Mouse (Mus musculus): ENCODE results near the gene Ank3. TPM values are rescaled to one million over a fixed set of nuclear protein-coding genes. Genes with fewer than 3 reads are reported as not detected.

The Ank3 gene
- total and polyA plus RNA-seq, 3 experiments = 3.2 to 6.7 TPM; not detected in 1

DNA sequence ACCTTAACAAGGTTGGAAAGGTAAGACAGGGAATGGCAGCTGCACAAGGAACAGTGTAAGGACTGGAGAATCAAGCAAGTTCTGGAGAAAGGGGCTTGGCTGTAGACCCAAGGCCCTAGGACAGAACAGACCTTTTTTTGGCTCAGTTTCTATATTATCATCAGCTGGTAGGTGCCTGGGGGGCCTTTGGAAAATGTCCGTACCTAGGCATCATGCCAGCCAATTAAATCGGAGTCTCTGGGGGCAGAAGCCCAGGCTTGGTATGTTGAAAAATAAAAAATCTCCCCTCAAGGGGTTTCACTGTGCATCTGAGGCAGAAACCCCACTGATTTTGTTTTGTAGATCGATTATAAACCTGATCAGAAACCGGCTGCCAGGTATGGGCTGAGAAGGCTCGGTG lies 236.3 kb downstream of the Ank3 start:
- no peaks in the 10 kb centered on the region for H3K79me2 ChIP-seq (ENCODE audit: control insufficient read depth, insufficient read depth, low read length, poor library complexity)
- H3K4me3 ChIP-seq (ENCODE audit: control insufficient read depth in 1 of 2, insufficient read depth in 1 of 2, low read depth in 2 of 2, low read length in 2 of 2) = no peak overlapping the region
- H3K4me1 ChIP-seq (ENCODE audit: control insufficient read depth in 1 of 2, insufficient read depth in 2 of 2, low read length in 2 of 2) = no peaks in the 10 kb centered on the region
- no peak overlapping the region for H3K9ac ChIP-seq (ENCODE audit: control insufficient read depth, low read depth, low read length, poor library complexity, severe bottlenecking)
- no peaks in the 10 kb centered on the region for H3K9me3 ChIP-seq (replicated peaks; ENCODE audit: insufficient read depth, low read length)
- no peaks in the 10 kb centered on the region for H3K36me3 ChIP-seq (ENCODE audit: control insufficient read depth in 1 of 2, insufficient read depth in 2 of 2, low read length in 2 of 2)
- H3K27me3 ChIP-seq (ENCODE audit: control insufficient read depth in 1 of 2, insufficient read depth in 2 of 2, low read length in 2 of 2) = no peaks in the 10 kb centered on the region
- no peak for DNase-seq (ENCODE audit: low read depth, low spot score)
- no peak overlapping the region for H3K27ac ChIP-seq (ENCODE audit: control insufficient read depth, low read depth, low read length)
- TF ChIP-seq GABPA (IDR thresholded peaks at IDR 0.05; ENCODE audit: low read depth, low read length) = no peak
- no peak for TF ChIP-seq ZC3H11A (IDR thresholded peaks at IDR 0.05; ENCODE audit: low read depth, low read length)
- TF ChIP-seq SMC3 (IDR thresholded peaks at IDR 0.05; ENCODE audit: low read depth, low read length) = no peak
- TF ChIP-seq RCOR1 (IDR thresholded peaks at IDR 0.05; ENCODE audit: low read depth, low read length) = no peak
- no peak for TF ChIP-seq MAZ (IDR thresholded peaks at IDR 0.05; ENCODE audit: low read depth, low read length)
- no peak for TF ChIP-seq CHD1 (IDR thresholded peaks at IDR 0.05; ENCODE audit: low read depth, low read length)

GRCm38 (mm10) chr10:69635910-69636656 lies 237.5 kb downstream of the Ank3 start:
- Histone ChIP-seq H3K4me3 (ENCODE audit: control insufficient read depth in 1 of 2, insufficient read depth in 1 of 2, low read depth in 2 of 2, low read length in 2 of 2) (no peak overlapping the region), H3K36me3 (ENCODE audit: control insufficient read depth in 1 of 2, insufficient read depth in 2 of 2, low read length in 2 of 2) (no peaks in the 10 kb centered on the region), H3K4me1 (ENCODE audit: control insufficient read depth in 1 of 2, insufficient read depth in 2 of 2, low read length in 2 of 2) (no peaks in the 10 kb centered on the region), H3K9ac (ENCODE audit: control insufficient read depth, low read depth, low read length, poor library complexity, severe bottlenecking) (no peak overlapping the region), H3K9me3 (replicated peaks; ENCODE audit: insufficient read depth, low read length) (no peaks in the 10 kb centered on the region), H3K27ac (ENCODE audit: control insufficient read depth, low read depth, low read length) (no peak overlapping the region), H3K27me3 (ENCODE audit: control insufficient read depth in 1 of 2, insufficient read depth in 2 of 2, low read length in 2 of 2) (no peaks in the 10 kb centered on the region), H3K79me2 (ENCODE audit: control insufficient read depth, insufficient read depth, low read length, poor library complexity) (no peaks in the 10 kb centered on the region)
- TF ChIP-seq JUND (IDR thresholded peaks at IDR 0.05; ENCODE audit: low read depth, low read length) (no peak), UBTF (IDR thresholded peaks at IDR 0.05; ENCODE audit: borderline replicate concordance, insufficient read depth, low read depth, low read length) (no peak), SIN3A (IDR thresholded peaks at IDR 0.05; ENCODE audit: low read length) (no peak), ZMIZ1 (IDR thresholded peaks at IDR 0.05; ENCODE audit: low read depth, low read length) (no peak), BHLHE40 (IDR thresholded peaks at IDR 0.05; ENCODE audit: borderline replicate concordance, low read depth, low read length) (no peak), POLR2AphosphoS2 (IDR thresholded peaks at IDR 0.05; ENCODE audit: low read length) (no peak), ELF1 (IDR thresholded peaks at IDR 0.05; ENCODE audit: low read depth, low read length) (no peak), E2F4 (IDR thresholded peaks at IDR 0.05; ENCODE audit: borderline replicate concordance, low read depth, low read length) (no peak), NRF1 (IDR thresholded peaks at IDR 0.05; ENCODE audit: insufficient read depth, low read depth, low read length, poor library complexity, severe bottlenecking) (no peak), USF2 (IDR thresholded peaks at IDR 0.05; ENCODE audit: borderline replicate concordance in 1 of 2, insufficient read depth in 1 of 2, low read depth in 1 of 2, low read length in 2 of 2) (no peak), USF1 (IDR thresholded peaks at IDR 0.05; ENCODE audit: low read depth, low read length) (no peak), POLR2AphosphoS5 (IDR thresholded peaks at IDR 0.05; ENCODE audit: borderline replicate concordance, low read depth, low read length) (no peak), MYC (IDR thresholded peaks at IDR 0.05; ENCODE audit: low read depth, low read length) (no peak), RAD21 (IDR thresholded peaks at IDR 0.05; ENCODE audit: low read depth, low read length) (no peak), CHD1 (IDR thresholded peaks at IDR 0.05; ENCODE audit: low read depth, low read length) (no peak)
- no peak for DNase-seq (ENCODE audit: low read depth, low spot score)

Measured in MEL (cell line).